Mouse (Mus musculus) yolk sac, embryonic 10.5 days (tissue): Measurements from ENCODE around the gene Hadha.

Source experiments
- DNase-seq: peaks from one replicate; pipeline ENCODE4 v3.0.0-alpha.2; 2017; ENCODE audit warnings: low spot score

Hadha gene

GRCm38 (mm10) chr5:30154474-30155394 is at the start of gene Hadha, which contains the start of gene Hadhb:
Gene Hadha (minus strand): TSS chr5:30155162.
Gene Hadhb (plus strand): TSS chr5:30155248.
- peak; percentile 94 for DNase-seq

GRCm38 (mm10) chr5:30204441-30204840 is 49.5 kb upstream of the Hadha start:
- DNase-seq: no peak

- no peak for DNase-seq
Observed at GRCm38 (mm10) chr5:30203216-30203885, 48.4 kb upstream of the Hadha start.

- no peak for DNase-seq
Observed at GRCm38 (mm10) chr5:30202221-30202620, 47.3 kb upstream of the Hadha start.

- peak; percentile 9 for DNase-seq
Observed at GRCm38 (mm10) chr5:30201521-30201920, 46.6 kb upstream of the Hadha start.

- no peak for DNase-seq
Observed at GRCm38 (mm10) chr5:30198257-30198656, 43.3 kb upstream of the Hadha start.

- peak; percentile 10 for DNase-seq
Observed at GRCm38 (mm10) chr5:30195340-30195739, 40.4 kb upstream of the Hadha start.

- DNase-seq: no peak
Observed at GRCm38 (mm10) chr5:30192452-30192851, 37.5 kb upstream of the Hadha start.

- peak; percentile 51 for DNase-seq
Observed at GRCm38 (mm10) chr5:30187687-30188485, 32.9 kb upstream of the Hadha start.

- no peak for DNase-seq
Observed at GRCm38 (mm10) chr5:30175811-30176210, 20.8 kb upstream of the Hadha start.

GRCm38 (mm10) chr5:30172931-30173692 is 18.1 kb upstream of the Hadha start:
- no peak for DNase-seq

- DNase-seq: peak; percentile 47
Observed at GRCm38 (mm10) chr5:30172115-30172514, 17.2 kb upstream of the Hadha start.

GRCm38 (mm10) chr5:30170303-30170940 is 15.5 kb upstream of the Hadha start:
- DNase-seq: no peak

GRCm38 (mm10) chr5:30165234-30165946 is 10.4 kb upstream of the Hadha start:
- DNase-seq: no peak

GRCm38 (mm10) chr5:30162339-30162738 is 7.4 kb upstream of the Hadha start:
- DNase-seq: no peak

- DNase-seq: no peak
Observed at GRCm38 (mm10) chr5:30161836-30162235, 6.9 kb upstream of the Hadha start.

- no peak for DNase-seq
Observed at GRCm38 (mm10) chr5:30159601-30160000, 4.6 kb upstream of the Hadha start.

GRCm38 (mm10) chr5:30155821-30156629 is 1.1 kb upstream of the Hadha start:
- DNase-seq: no peak

GRCm38 (mm10) chr5:30155395-30155792 is 432 bp upstream of the Hadha start:
- no peak for DNase-seq
